Mouse (Mus musculus) olfactory bulb, adult 2 months (tissue): Measurements from ENCODE around the gene Cdk10.

Experiments
- CTCF ChIP-seq: fragments of 200-500 bp; IDR thresholded peaks from 2 replicates; pipeline ENCODE4 v1.5.1; 2012; ENCODE audit warnings: low read depth, mild to moderate bottlenecking, low read length, moderate library complexity; ENCODE audit not compliant: insufficient read depth
- POLR2A ChIP-seq: fragments of 200-500 bp; IDR thresholded peaks from 2 replicates; pipeline ENCODE4 v1.6.1; 2012; ENCODE audit warnings: mild to moderate bottlenecking, low read depth, low read length, moderate library complexity; ENCODE audit not compliant: insufficient read depth

GRCm38 (mm10) chr8:123203571-123203970 is 21.1 kb upstream of the Cdk10 start:
- TF ChIP-seq CTCF (no peak), POLR2A (no peak)
